Mouse (Mus musculus): ENCODE measurements at regions not wholly inside any gene's neighbourhood (a gene's known extent, or its start where the extent isn't known, plus 50 kb on each side); places are given as distances from the start of the nearest gene placed in this dataset.

DNA sequence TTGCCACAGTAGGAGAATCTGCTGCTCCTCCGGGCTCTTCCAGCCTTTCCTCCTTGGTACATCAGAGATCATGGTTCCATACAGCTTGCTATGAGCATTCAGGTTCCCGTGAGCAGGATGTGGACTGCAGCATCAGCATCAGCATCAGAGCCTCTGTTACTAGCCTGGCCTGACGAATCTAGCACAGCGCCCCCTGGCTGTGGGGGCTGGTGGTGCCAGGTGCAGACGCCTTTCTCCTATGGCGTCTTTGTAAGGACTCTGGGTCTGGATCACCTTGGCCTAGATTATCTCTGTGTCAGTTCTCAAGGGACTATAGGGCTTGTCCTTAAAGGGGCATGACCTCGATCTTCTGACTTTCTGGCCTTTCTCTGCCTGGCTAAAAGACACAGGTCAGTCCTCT is 86.0 kb upstream of the Runx3 start:
- no peak for DNase-seq (ENCODE audit: extremely low read depth, low read depth)

DNA sequence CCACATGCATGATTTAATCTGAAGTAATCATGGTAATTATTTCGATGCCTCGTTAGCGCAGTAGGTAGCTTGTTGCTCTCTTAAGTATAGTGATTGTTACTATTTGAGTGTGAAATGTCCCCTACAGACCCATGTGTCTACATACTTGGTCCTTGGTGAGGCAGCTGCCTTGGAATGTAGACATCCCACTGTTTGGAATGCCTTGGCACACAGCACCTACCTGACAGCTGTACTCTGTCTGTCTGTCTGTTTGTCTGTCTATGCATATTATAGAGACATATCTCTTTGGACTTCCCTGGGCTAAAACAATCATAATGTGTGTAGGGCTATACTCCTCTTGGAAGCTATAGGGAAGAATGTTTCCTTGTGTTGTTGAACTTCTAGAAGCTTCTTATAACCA is 83.7 kb upstream of the Runx3 start:
- DNase-seq (ENCODE audit: extremely low read depth, low read depth), result no peak

DNA sequence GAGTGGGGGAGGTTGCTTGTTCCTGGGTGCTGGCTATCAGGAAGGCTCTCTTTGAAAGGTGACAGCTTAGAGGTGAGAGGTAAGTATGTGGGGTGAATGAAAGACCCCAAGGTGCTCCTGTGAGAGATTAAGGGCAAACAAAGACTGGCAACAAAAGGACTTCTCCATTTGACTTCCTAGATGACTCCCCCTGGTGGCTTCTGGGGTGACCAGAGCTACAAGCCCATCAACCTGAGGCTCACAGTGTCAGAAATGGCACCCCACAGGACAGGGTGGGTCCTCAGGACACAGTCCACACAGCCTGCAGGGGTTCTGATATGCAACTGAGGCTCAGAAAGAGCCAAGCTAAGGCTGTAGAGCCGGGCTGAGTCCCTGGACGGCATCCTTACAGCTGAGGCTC is 81.2 kb upstream of the Runx3 start:
- DNase-seq (ENCODE audit: extremely low read depth, low read depth), result no peak

DNA sequence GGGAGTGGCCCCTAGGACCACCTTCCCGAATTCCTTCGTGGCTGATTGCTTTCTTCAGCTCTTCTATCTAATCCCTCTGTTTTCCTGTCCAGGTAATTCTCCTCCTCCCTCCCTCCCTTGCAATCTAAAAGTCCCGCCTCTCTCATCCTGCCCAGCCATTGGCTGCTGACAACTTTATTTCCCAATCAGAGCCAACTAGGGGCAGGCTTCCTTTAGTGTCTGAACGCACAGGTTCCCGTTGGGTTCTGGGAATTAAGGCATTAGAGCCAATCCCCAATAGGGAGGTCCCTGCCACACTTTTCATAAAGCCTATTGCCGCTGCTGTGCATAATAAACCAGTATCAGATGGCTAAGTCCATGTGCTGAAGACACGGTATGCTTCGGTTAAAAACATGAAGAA is 78.5 kb upstream of the Runx3 start:
- DNase-seq (ENCODE audit: extremely low read depth, low read depth), result no peak

DNA sequence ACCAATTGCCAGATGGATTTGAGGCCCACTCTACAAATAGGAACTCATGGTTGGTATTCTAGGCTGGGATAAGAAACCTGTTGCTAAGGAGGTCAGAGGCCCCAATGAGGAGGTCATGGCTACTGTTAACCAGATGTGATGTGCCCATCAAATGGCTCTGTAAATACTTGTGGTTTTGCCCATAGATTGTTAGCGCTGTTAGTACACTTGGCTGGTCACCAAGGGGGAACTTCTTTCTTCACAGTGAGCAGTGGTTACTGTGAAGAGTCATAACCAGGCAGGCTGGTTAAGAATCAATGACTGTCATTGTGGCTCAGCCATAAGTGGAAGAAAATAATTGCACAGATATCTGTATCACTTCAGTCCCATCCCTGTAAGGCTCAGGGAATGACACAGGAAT is 78.0 kb upstream of the Runx3 start:
- DNase-seq (ENCODE audit: extremely low read depth, low read depth), result no peak

DNA sequence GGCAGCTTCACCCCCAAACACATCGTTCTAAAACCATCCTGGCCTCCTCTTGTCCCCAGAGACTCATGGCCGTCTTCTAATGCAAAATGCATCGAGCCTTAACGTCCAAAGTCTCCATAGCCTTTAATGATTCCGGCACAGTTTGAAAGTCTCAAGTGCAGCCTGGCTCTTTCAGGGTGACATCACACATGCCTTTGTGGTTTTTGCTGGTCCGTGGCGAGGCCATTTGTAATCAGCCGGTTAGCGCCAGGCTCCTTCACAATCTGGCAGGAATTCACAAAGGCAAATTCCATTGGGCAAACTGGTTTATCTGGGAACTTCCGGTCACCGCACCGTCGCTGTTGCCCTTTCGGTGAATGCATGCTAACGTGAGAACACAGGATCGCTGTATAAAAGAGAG is 75.4 kb upstream of the Runx3 start:
- DNase-seq (ENCODE audit: extremely low read depth, low read depth), result no peak

DNA sequence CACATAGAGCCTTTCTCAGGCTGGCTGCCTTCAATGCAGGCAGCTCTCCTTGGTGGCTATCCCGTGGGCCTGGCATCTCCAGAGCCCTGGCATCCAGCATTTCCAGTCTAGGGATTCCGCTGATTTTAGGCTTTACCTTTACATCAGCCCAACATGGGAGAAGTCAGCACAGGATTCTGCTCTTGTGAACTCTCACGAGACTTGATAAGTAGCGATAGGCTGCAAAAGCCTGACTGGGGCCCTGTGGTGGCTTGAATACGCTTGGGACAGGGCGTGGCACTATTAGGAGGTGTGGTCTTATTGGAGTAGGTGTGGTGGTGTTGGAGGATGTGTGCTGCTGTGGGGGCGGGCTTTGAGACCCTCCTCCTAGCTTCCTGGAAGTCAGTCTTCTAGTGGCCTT is 73.8 kb upstream of the Runx3 start:
- peak; percentile 67 for DNase-seq (ENCODE audit: extremely low read depth, low read depth)

DNA sequence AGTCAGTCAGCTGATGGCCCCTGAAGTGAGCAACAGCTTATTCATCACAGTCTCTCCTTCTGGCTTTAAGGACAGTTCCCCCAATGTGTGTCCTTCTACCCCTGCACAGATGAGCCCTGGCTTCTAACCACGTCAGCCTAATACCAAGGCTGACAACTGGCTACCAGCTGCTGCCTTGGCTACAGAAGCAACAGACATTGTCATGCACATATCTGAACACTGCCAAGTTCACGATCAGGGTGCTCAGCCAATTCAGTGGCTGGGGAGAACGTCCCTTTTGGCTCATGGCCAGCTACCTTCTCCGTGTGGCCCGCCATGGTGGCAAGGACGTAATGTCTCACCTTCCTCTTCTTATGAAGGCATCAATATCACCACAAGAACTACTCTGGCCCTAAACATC is 73.2 kb upstream of the Runx3 start:
- no peak for DNase-seq (ENCODE audit: extremely low read depth, low read depth)

DNA sequence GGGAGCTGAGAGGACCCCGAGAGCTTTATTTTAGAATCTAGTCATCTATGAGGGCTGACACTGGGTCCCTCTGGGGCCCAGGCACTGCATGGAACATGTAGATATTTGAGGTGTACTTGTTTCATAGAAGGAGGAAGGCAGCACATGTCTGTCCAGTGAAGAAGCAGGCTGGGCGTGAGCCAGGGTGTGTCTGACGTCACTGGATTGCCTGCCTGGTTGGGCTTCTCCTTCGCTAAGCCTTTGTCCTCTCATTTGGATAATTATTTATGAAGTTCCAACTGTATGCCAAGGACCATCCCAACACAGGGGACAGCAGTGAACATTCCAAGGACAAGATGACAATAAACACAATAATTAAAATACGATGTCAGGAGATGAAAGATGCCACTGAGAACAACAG is 72.7 kb upstream of the Runx3 start:
- no peak for DNase-seq (ENCODE audit: extremely low read depth, low read depth)

DNA sequence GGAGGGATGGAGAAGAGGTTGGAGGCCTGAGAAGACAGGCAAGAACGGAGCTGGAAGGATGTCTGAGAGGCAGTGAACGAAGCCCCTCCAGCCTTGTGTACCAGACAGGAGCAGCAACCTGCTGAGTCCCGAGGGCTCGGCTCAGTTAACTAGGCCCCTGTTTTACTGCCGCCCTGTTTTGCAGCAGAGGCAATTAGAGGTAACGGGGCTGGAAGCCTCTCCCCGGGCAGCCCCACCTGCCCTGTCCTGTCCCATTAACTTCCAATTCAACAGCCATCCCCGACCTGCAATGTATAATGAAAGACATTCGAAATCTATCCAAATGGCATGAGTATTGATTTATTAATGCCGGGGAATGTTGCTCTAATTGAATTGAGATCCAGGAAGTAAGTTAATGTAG is 70.5 kb upstream of the Runx3 start:
- no peak for DNase-seq (ENCODE audit: extremely low read depth, low read depth)

DNA sequence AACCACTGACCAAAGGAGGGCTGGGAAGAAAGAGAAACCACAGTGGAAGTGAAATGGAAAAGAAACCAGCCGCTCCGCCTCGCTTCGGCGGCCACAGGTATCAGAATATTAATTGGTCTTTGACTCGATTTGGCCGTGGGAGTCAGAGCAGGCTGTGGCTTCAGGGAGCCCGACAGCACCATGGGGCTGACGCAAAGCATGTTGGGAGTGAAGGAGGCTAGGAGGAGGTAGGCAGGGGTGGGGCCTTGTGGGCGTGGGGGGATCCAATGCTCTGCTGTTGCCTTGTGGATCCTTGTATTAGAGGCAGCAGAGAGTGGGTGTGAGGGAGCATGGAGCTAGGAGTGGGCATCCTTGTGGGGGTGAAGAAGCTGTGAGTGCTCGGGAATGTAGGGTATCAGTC is 69.0 kb upstream of the Runx3 start:
- no peak for DNase-seq (ENCODE audit: extremely low read depth, low read depth)

DNA sequence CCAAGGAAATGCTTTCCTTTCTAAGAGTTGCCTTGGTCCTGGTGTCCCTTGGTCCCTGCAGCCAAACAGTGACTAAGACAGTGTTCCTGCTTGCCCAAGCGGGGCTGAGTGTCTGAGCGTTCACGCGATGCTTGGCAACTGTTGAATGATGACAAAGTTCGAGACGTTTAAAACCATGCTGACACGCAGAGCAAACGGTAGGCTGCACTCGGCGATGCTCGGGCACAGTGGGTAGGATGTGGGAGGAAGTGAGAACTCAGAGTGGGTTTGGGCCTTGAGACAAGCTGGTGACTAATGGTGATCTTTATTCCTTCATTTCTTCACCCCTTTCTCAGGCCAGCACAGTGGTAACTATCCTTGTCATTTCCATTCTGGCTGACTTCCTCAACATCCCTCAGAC is 66.9 kb upstream of the Runx3 start:
- DNase-seq (ENCODE audit: extremely low read depth, low read depth), result no peak

DNA sequence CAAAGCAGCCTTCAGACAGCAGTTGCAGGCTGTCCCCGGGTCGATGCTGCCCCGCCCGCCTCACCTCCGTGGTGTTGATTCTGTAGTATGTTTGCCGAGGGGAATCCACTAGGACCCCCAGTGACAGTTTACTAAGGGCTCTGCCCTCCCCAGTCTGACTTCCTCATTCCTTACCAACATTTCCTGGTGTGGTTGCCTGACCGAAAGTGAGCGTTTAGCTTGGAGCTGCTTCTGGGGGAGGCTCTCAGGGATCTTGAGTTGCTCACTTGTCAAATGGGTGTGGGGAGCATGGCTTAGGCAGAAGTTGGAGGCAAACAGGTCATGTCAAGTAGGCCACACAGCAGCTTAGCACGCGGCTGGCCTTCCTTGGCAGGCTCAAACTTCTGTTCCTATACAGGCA is 66.1 kb upstream of the Runx3 start:
- peak; percentile 55 for DNase-seq (ENCODE audit: extremely low read depth, low read depth)

DNA sequence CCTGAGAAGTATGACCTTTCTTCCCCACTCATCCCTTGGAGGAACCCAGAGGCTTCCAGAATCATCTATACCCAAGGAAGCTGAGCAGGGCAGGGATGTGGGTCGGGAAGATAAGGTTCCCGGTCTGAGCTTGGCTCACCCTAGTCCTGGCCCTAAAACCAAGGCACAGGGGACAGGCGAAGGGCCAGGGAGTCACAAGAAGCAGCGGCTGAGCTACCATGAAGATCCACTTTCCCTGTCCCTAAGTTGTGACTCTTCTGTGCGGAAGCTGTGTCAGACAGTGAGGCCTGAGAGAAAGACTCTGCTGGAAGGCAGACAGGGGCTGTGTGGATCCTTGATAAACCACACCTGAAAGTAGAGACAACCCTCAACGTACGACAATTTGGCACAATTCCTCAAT is 64.1 kb upstream of the Runx3 start:
- DNase-seq (ENCODE audit: extremely low read depth, low read depth), result no peak

DNA sequence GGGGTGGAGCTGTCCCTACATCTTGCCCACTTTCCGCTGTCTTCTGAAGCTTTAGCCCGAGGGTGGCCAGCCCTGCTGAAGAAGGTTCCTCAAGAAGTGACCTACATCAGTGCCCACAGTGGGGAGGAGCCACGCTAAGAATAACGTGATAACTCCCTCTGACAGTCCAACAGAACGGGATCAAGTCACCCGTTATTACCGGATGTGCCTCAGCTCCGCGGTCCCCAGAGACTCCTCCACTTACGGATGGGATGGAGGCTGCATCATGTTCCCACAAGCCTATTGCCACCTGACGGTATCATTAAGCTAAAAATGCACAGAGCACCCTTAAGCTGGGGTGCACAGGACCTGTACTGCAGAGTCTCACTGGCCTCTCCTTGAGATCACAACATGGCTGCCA is 63.2 kb upstream of the Runx3 start:
- no peak for DNase-seq (ENCODE audit: extremely low read depth, low read depth)

DNA sequence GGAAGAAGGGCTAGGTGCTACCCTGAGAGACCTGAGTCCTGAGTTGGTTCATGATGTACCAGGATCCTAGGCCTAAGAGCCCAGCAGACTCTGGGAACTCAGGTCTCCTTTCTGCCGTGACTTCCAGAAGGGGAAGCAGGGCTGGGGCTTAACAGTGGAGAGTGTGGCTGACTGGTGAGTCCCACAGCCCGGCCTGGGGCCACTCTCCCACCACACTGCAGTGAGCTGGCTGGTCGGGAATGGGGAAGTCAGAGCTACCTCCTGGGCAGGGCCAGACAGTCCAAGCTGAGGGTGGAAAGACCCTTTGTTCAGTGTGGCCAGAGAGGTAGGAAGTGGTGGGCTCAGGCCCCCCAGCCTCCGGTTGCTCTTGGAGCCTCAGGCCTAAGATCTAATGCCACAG is 61.6 kb upstream of the Runx3 start:
- no peak for DNase-seq (ENCODE audit: extremely low read depth, low read depth)

DNA sequence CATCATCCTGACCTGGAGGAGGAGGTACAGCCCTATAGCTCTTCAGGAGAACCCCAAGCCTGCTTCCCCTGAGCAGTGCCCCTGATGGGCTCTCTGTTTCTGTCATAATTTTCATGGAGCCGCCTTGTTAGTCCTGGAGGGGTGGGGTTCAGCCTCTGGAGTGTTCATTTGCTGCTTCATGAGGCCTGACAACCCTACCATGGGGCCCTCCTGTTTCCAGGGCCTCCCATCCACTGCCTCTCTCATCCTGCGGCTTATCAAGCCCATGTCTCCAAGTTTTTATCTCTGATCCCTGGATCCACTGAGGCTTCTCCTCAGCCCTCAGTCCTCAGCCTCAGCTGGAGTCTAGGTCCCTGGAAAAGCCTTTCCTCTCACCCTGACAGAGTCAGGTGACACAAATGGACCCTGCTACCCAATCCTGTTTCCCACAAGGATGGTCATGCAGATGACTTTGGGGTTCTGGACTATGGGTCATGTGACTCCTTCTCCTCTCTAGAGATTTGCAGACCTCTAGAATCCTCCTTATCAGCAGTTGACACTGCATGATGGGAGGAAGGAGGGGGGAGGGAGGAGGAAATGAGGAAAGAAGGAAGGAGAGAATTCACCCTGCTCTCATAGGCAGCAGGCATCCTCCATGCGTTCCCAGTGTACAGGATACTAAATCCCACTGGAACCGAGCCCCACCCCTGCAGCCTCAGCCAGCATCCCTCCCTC is 59.3 kb upstream of the Runx3 start:
- DNase-seq (ENCODE audit: extremely low read depth, low read depth), result peak; percentile 82

DNA sequence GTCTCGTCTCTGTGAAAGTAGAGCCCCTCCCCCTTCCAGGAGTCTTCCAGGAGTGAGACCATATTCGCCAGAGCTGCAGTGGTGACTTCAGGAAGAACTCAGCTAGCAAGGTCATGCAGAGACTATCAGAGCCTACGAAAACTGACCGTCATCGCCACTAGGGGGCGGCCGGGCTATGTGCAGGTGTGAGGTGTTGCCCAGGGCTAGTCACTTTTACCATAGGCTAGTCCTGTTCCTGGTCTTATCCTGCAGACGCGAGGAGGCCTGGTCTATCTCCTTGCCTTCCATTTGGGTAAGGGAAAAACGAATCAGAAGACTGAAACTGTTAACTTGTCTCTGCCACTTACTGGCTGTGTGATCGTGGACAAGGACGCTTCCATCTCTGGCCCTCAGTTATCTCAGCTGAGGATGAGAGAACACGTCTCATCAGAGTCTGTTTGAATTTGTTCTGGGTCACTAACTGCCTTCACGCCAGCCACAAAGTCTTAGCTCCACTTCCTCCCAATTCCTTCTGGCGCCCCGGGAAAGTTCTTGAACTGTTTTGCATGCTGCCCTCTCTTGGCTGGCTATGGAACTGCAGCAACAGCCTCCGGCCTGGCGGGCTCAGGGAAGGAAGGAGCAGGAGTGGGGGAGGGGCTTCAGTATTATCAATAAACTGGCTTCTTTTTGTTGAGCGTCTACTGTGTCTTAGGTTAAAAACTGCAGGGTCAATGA is 53.5 kb upstream of the Runx3 start:
- peak; percentile 68 for DNase-seq (ENCODE audit: extremely low read depth, low read depth)

DNA sequence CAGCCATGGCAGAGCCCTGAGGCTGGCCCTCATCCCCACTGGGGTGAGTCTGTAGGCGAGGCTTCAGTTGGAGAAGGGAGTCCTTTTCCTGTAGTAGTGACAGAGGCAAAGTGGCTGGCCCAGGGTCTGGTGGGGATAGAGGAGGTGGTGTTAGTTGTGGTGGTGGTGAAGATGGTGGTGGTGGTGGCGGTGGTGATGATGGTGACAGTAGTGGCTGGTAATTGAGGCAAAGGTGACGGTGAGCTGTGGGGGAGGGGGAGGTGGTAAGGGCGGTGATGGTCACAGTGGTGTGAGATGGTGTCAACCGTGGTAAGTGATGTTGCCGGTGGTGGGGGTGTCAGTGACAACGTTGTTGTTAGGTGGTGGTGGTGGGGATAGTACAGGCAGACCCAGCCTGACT is 52.6 kb upstream of the Runx3 start:
- no peak for DNase-seq (ENCODE audit: extremely low read depth, low read depth)

DNA sequence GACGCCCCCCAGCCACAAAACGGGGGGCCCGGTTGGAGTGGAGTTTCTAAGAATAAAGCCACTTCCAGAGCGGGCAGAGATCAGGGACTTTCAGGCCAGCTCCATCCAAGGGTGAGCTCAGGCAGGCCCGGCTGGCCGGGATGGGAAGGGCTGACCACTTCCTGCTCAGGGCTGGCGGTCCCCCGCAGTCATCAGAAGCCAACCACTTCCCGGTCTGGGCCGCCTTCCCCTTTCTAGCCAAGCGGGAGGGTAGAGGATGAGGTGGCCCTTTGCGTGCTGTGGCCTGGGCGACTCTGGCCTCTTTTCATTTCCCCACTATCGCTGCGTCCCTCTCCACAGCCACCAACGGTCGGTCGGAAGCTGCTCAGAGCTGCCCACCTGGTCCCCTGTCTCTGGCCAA is 50.6 kb upstream of the Runx3 start:
- DNase-seq (ENCODE audit: extremely low read depth, low read depth), result no peak

All from MEL-GATA-1-ER (cell line).